Mouse (Mus musculus) left cerebral cortex, adult 2 months (tissue): ENCODE measurements at regions not wholly inside any gene's neighbourhood (a gene's known extent, or its start where the extent isn't known, plus 50 kb on each side); places are given as distances from the start of the nearest gene placed in this dataset.
A peak's percentile ranks its signal among the peaks of the same experiment; 100 is the strongest.

Experiments used
- DNase-seq, 2 experiments: peaks; one replicate each; pipeline ENCODE4 v3.0.0; 2021 to 2022; ENCODE audit warnings: low spot score in 2 of 2, mixed read lengths in 1 of 2; ENCODE audit errors: extremely low spot score in 1 of 2
- H3K27ac ChIP-seq: fragments of 200-600 bp; 2 replicates; pipeline ENCODE4 v1.8.1; 2022
- H3K4me3 ChIP-seq: fragments of 200-600 bp; 2 replicates; pipeline ENCODE4 v1.8.1; 2022
- CTCF ChIP-seq: fragments of 200-600 bp; IDR thresholded peaks from 2 replicates; pipeline ENCODE4 v1.8.1; 2022; ENCODE audit warnings: antibody characterized with exemption, mild to moderate bottlenecking, moderate library complexity
- intact Hi-C: fragments of 180-260 bp; cut with DNase I; formaldehyde crosslinking; loops from one replicate; pipeline ENCODE4 v1.15.1; 2025

GRCm38 (mm10) chr11:112956748-112957440 lies 174.9 kb downstream of the Sox9 start:
- H3K4me3 ChIP-seq, result no peak overlapping the region
- H3K27ac ChIP-seq, result no peak overlapping the region
- DNase-seq, result no peak
- no peak for TF ChIP-seq CTCF
- intact Hi-C loops, result no loop called here

- intact Hi-C loops, result no loop called here
- DNase-seq, result no peak
- no peak overlapping the region for H3K4me3 ChIP-seq
- no peak overlapping the region for H3K27ac ChIP-seq
- no peak for TF ChIP-seq CTCF
Observed at GRCm38 (mm10) chr11:112959609-112960008, 177.6 kb downstream of the Sox9 start.

- Histone ChIP-seq H3K4me3 (no peak overlapping the region), H3K27ac (no peak overlapping the region)
- DNase-seq, result no peak
- intact Hi-C loops, result no loop called here
- no peak for TF ChIP-seq CTCF
Observed at GRCm38 (mm10) chr11:112973286-112973685, 191.3 kb downstream of the Sox9 start.

- no peak for TF ChIP-seq CTCF
- intact Hi-C loops, result no loop called here
- no peak for DNase-seq
- Histone ChIP-seq H3K4me3 (no peak overlapping the region), H3K27ac (no peak overlapping the region)
Observed at GRCm38 (mm10) chr11:112974893-112975292, 192.9 kb downstream of the Sox9 start.

- intact Hi-C loops, result no loop called here
- H3K4me3 ChIP-seq, result no peak overlapping the region
- TF ChIP-seq CTCF, result no peak
- peak overlapping the region; percentile 16; the same call in 1 of the 2 replicates for H3K27ac ChIP-seq
- no peak for DNase-seq
Observed at GRCm38 (mm10) chr11:112976914-112977785, 195.1 kb downstream of the Sox9 start.

GRCm38 (mm10) chr11:112978884-112979283 lies 196.9 kb downstream of the Sox9 start:
- Histone ChIP-seq H3K27ac (no peak overlapping the region), H3K4me3 (no peak overlapping the region)
- intact Hi-C loops, result no loop called here
- no peak for DNase-seq
- TF ChIP-seq CTCF, result no peak

GRCm38 (mm10) chr11:112979413-112979812 lies 197.4 kb downstream of the Sox9 start:
- intact Hi-C loops, result no loop called here
- no peak for TF ChIP-seq CTCF
- Histone ChIP-seq H3K27ac (no peak overlapping the region), H3K4me3 (no peak overlapping the region)
- no peak for DNase-seq

- TF ChIP-seq CTCF, result no peak
- DNase-seq, result no peak
- H3K27ac ChIP-seq, result no peak overlapping the region
- H3K4me3 ChIP-seq, result no peak overlapping the region
- intact Hi-C loops, result loop anchor here (2.0 kb wide), 3 partner anchors 35 to 199 kb away; partner anchors contain the start of gene Sox9
Observed at GRCm38 (mm10) chr11:112982165-112982801, 200.3 kb downstream of the Sox9 start.

- intact Hi-C loops, result loop anchor here (2.0 kb wide), 3 partner anchors 34 to 200 kb away; partner anchors contain the start of gene Sox9
- Histone ChIP-seq H3K4me3 (no peak overlapping the region), H3K27ac (no peak overlapping the region)
- peak; percentile 36 to 57 for DNase-seq
- no peak for TF ChIP-seq CTCF
Observed at GRCm38 (mm10) chr11:112982802-112983591, 201.0 kb downstream of the Sox9 start.

- DNase-seq, result no peak
- intact Hi-C loops, result no loop called here
- H3K4me3 ChIP-seq, result no peak overlapping the region
- no peak for TF ChIP-seq CTCF
- H3K27ac ChIP-seq, result no peak overlapping the region
Observed at GRCm38 (mm10) chr11:112986029-112986573, 204.1 kb downstream of the Sox9 start.

GRCm38 (mm10) chr11:112987782-112988181 lies 205.8 kb downstream of the Sox9 start:
- DNase-seq, result no peak
- H3K27ac ChIP-seq, result no peak overlapping the region
- intact Hi-C loops, result no loop called here
- no peak for TF ChIP-seq CTCF
- no peak overlapping the region for H3K4me3 ChIP-seq
